Mouse (Mus musculus): Measurements from ENCODE around the gene Tanc1. TPM values are rescaled to one million over a fixed set of nuclear protein-coding genes. Genes with fewer than 3 reads are reported as not detected.

The Tanc1 gene
- total RNA-seq, 2 experiments from 2014 or later = 15.2 to 15.7 TPM

- DNase-seq (ENCODE audit: low spot score in 2 of 2) = no peak
Measured at GRCm38 (mm10) chr2:59648444-59648843, 36.6 kb downstream of the Tanc1 start.

GRCm38 (mm10) chr2:59651801-59652200 is 40.0 kb downstream of the Tanc1 start:
- no peak for DNase-seq (ENCODE audit: low spot score in 2 of 2)

GRCm38 (mm10) chr2:59652702-59653101 is 40.9 kb downstream of the Tanc1 start:
- DNase-seq (ENCODE audit: low spot score in 2 of 2) = no peak

GRCm38 (mm10) chr2:59653306-59654165 is 41.7 kb downstream of the Tanc1 start:
- DNase-seq (ENCODE audit: low spot score in 2 of 2) = no peak

- no peak for DNase-seq (ENCODE audit: low spot score in 2 of 2)
Measured at GRCm38 (mm10) chr2:59655471-59655870, 43.6 kb downstream of the Tanc1 start.

GRCm38 (mm10) chr2:59656680-59657079 is 44.8 kb downstream of the Tanc1 start:
- no peak for DNase-seq (ENCODE audit: low spot score in 2 of 2)

GRCm38 (mm10) chr2:59659686-59660085 is 47.8 kb downstream of the Tanc1 start:
- no peak for DNase-seq (ENCODE audit: low spot score in 2 of 2)

- no peak for DNase-seq (ENCODE audit: low spot score in 2 of 2)
Measured at GRCm38 (mm10) chr2:59660891-59661805, 49.3 kb downstream of the Tanc1 start.

- no peak for DNase-seq (ENCODE audit: low spot score in 2 of 2)
Measured at GRCm38 (mm10) chr2:59664803-59665567, 53.1 kb downstream of the Tanc1 start.

GRCm38 (mm10) chr2:59666533-59666932 is 54.7 kb downstream of the Tanc1 start:
- no peak for DNase-seq (ENCODE audit: low spot score in 2 of 2)

GRCm38 (mm10) chr2:59670087-59671060 is 58.5 kb downstream of the Tanc1 start:
- peak; percentile 56 to 61 for DNase-seq (ENCODE audit: low spot score in 2 of 2)

GRCm38 (mm10) chr2:59671671-59672070 is 59.8 kb downstream of the Tanc1 start:
- DNase-seq (ENCODE audit: low spot score in 2 of 2) = no peak

GRCm38 (mm10) chr2:59672086-59672485 is 60.2 kb downstream of the Tanc1 start:
- DNase-seq (ENCODE audit: low spot score in 2 of 2) = no peak

- DNase-seq (ENCODE audit: low spot score in 2 of 2) = no peak
Measured at GRCm38 (mm10) chr2:59672686-59673085, 60.8 kb downstream of the Tanc1 start.

- DNase-seq (ENCODE audit: low spot score in 2 of 2) = no peak
Measured at GRCm38 (mm10) chr2:59673351-59673750, 61.5 kb downstream of the Tanc1 start.

GRCm38 (mm10) chr2:59673877-59674276 is 62.0 kb downstream of the Tanc1 start:
- no peak for DNase-seq (ENCODE audit: low spot score in 2 of 2)

- no peak for DNase-seq (ENCODE audit: low spot score in 2 of 2)
Measured at GRCm38 (mm10) chr2:59675270-59675995, 63.6 kb downstream of the Tanc1 start.

GRCm38 (mm10) chr2:59676041-59676440 is 64.2 kb downstream of the Tanc1 start:
- no peak for DNase-seq (ENCODE audit: low spot score in 2 of 2)

- DNase-seq (ENCODE audit: low spot score in 2 of 2) = no peak
Measured at GRCm38 (mm10) chr2:59676442-59676841, 64.6 kb downstream of the Tanc1 start.

Data from adrenal gland, adult 18-20 months (tissue).